Mouse (Mus musculus): ENCODE data around the gene Rps28.

GRCm38 (mm10) chr17:33865330-33866030 is 41.1 kb upstream of the Rps28 start:
- TF ChIP-seq CTCF (IDR thresholded peaks at IDR 0.05; ENCODE audit: extremely low read depth, insufficient read length, insufficient replicate concordance, low read depth, low read length) (peak; percentile 59; the same call in 1 of the 2 replicates), POLR2A (IDR thresholded peaks at IDR 0.05; ENCODE audit: low read depth, low read length) (no peak)

All from small intestine, adult 2 months (tissue).